Comparison of ENCODE assay signal across 25 mouse cellular contexts in genomic region chr8:77502547-77502946, GRCm38 (mm10).
"Had no signal": no experiment of that assay in that cellular context is flagged by ENCODE, and none has a peak within 500 bp of the region (broad histone marks: within the 10 kb centered on the region; RNA-seq: fewer than 3 reads in every experiment).

No protein-coding gene starts in this region.

- H3K4me3 ChIP-seq: gastrocnemius, adult 2 months; heart, embryonic 10.5 days; heart, embryonic 12.5 days; hindbrain, embryonic 10.5 days; hindbrain, embryonic 12.5 days; hindbrain, embryonic 15.5 days; kidney, embryonic 15.5 days; limb, embryonic 13.5 days; limb, embryonic 15.5 days; liver, embryonic 13.5 days had no signal

- H3K4me1 ChIP-seq: hindbrain, embryonic 15.5 days had no signal

- DNase-seq: gastrocnemius, postnatal 10 days; gastrocnemius, postnatal 25 days; heart, postnatal 10 days; heart, postnatal 4 days; kidney, adult 11 months; kidney, adult 2 months; kidney, adult 9 months; kidney, postnatal 14 days; kidney, postnatal 36 days; layer of hippocampus, adult 9-11 months; layer of hippocampus, postnatal 36 days; left cerebral cortex, postnatal 4 days; liver, embryonic 13.5 days had no signal

- ATAC-seq: hindbrain, postnatal 0 days; intestine, embryonic 16.5 days had no signal

- H3K27me3 ChIP-seq: heart, embryonic 12.5 days; hindbrain, embryonic 12.5 days; hindbrain, embryonic 15.5 days; kidney, embryonic 15.5 days; limb, embryonic 13.5 days; limb, embryonic 15.5 days; liver, embryonic 13.5 days had no signal

- H3K27ac ChIP-seq: gastrocnemius, adult 2 months; heart, embryonic 10.5 days; hindbrain, embryonic 10.5 days; hindbrain, embryonic 12.5 days; hindbrain, embryonic 15.5 days; hindbrain, postnatal 0 days; kidney, embryonic 15.5 days; kidney, postnatal 0 days; limb, embryonic 13.5 days; limb, embryonic 15.5 days; liver, embryonic 13.5 days had no signal

- H3K9ac ChIP-seq: heart, embryonic 12.5 days; hindbrain, embryonic 12.5 days; hindbrain, embryonic 15.5 days; kidney, embryonic 15.5 days; limb, embryonic 13.5 days; limb, embryonic 15.5 days; liver, embryonic 13.5 days had no signal

- H3K4me2 ChIP-seq: heart, embryonic 12.5 days; hindbrain, embryonic 12.5 days; hindbrain, embryonic 15.5 days; kidney, embryonic 15.5 days; limb, embryonic 13.5 days; limb, embryonic 15.5 days; liver, embryonic 13.5 days had no signal

- H3K9me3 ChIP-seq: heart, embryonic 10.5 days; heart, embryonic 12.5 days; hindbrain, embryonic 10.5 days; hindbrain, embryonic 12.5 days; hindbrain, embryonic 15.5 days; kidney, embryonic 15.5 days; limb, embryonic 13.5 days; limb, embryonic 15.5 days; liver, embryonic 13.5 days had no signal

- H3K36me3 ChIP-seq: heart, embryonic 10.5 days; heart, embryonic 12.5 days; hindbrain, embryonic 10.5 days; hindbrain, embryonic 12.5 days; hindbrain, embryonic 15.5 days; kidney, embryonic 15.5 days; limb, embryonic 13.5 days; limb, embryonic 15.5 days; liver, embryonic 13.5 days had no signal
